Comparison of ENCODE assay signal across 24 mouse cellular contexts in the genomic region with DNA sequence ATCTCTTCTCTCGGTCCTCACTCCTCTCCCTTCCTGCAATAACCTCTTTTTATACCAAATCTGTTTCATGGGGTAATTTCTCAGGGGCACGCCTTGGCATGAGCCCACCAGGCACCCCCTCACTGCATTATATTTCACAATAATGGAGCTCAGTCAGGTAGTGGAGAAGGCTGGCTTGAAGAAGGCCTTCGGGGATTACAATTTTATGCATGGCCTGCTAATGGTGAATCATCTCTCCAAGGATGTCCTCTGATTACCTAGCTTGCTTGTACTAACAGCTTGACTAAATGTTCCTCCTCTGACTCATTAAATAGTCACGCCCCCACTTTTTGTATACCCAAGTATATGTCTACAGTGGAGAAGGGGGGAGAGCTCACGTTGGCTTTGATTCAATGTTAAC. TPM values are rescaled to one million over a fixed set of nuclear protein-coding genes. Genes with fewer than 3 reads are reported as not detected.
DNase-seq lines count a peak whose midpoint lies in the region; ATAC-seq and TF ChIP-seq lines count a peak whose summit lies in the region.
"Had no signal": no experiment of that assay in that cellular context is flagged by ENCODE, and none has a peak within 500 bp of the region (broad histone marks: within the 10 kb centered on the region; RNA-seq: fewer than 3 reads in every experiment).

No protein-coding gene starts in this region.

- peaks cover 5% of the 10 kb centered on the region; the same call in 1 of the 2 replicates for H3K4me1 ChIP-seq in midbrain, embryonic 10.5 days
- H3K4me1 ChIP-seq in midbrain, embryonic 15.5 days = no peaks in the 10 kb centered on the region
- no peaks in the 10 kb centered on the region for H3K4me1 ChIP-seq in forebrain, embryonic 15.5 days
- H3K4me1 ChIP-seq: forebrain, embryonic 13.5 days; hindbrain, embryonic 15.5 days; limb, embryonic 13.5 days; lung, embryonic 15.5 days had no signal

- 85% methylated on average over 5 of the region's 5 CpGs for WGBS in midbrain, embryonic 10.5 days
- 82% methylated on average over 5 of the region's 5 CpGs for WGBS in midbrain, embryonic 15.5 days
- 79% methylated on average over 5 of the region's 5 CpGs for WGBS in forebrain, embryonic 15.5 days

- no peaks in the 10 kb centered on the region for H3K9me3 ChIP-seq in midbrain, embryonic 10.5 days (replicated peaks)
- no peaks in the 10 kb centered on the region for H3K9me3 ChIP-seq in midbrain, embryonic 15.5 days
- H3K9me3 ChIP-seq in forebrain, embryonic 15.5 days = no peaks in the 10 kb centered on the region
- H3K9me3 ChIP-seq: forebrain, embryonic 13.5 days; heart, embryonic 12.5 days; hindbrain, embryonic 15.5 days; limb, embryonic 13.5 days; lung, embryonic 15.5 days had no signal

- H3K36me3 ChIP-seq in midbrain, embryonic 10.5 days = no peaks in the 10 kb centered on the region
- H3K36me3 ChIP-seq in midbrain, embryonic 15.5 days (replicated peaks) = no peaks in the 10 kb centered on the region
- H3K36me3 ChIP-seq in myocyte (ENCODE audit: control insufficient read depth, insufficient read depth) = no peaks in the 10 kb centered on the region
- no peaks in the 10 kb centered on the region for H3K36me3 ChIP-seq in forebrain, embryonic 15.5 days
- H3K36me3 ChIP-seq: heart, embryonic 12.5 days; hindbrain, embryonic 15.5 days; limb, embryonic 13.5 days; lung, embryonic 15.5 days had no signal

- no peak for TF ChIP-seq POLR2A in myocyte (IDR thresholded peaks at IDR 0.05; ENCODE audit: insufficient read length, low read depth)

- no peak overlapping the region for H3K9ac ChIP-seq in midbrain, embryonic 15.5 days
- no peak overlapping the region for H3K9ac ChIP-seq in forebrain, embryonic 15.5 days (replicated peaks)
- H3K9ac ChIP-seq: forebrain, embryonic 13.5 days; heart, embryonic 12.5 days; hindbrain, embryonic 15.5 days; limb, embryonic 13.5 days; lung, embryonic 15.5 days had no signal

- H3K27ac ChIP-seq in midbrain, embryonic 10.5 days (replicated peaks) = 0 out of 2 replicates have a peak overlapping the region, but pooled peaks have one; percentile 28
- no peak overlapping the region for H3K27ac ChIP-seq in midbrain, embryonic 15.5 days
- H3K27ac ChIP-seq in forebrain, embryonic 15.5 days (replicated peaks) = no peak overlapping the region
- H3K27ac ChIP-seq: forebrain, embryonic 13.5 days; heart, adult 2 months; hindbrain, embryonic 15.5 days; layer of hippocampus, adult 2 months; limb, embryonic 13.5 days; lung, embryonic 15.5 days had no signal

- H3ac ChIP-seq in myocyte (ENCODE audit: control insufficient read depth, insufficient read length) = no peak overlapping the region

- no peaks in the 10 kb centered on the region for H3K79me2 ChIP-seq in myocyte (ENCODE audit: control insufficient read depth, insufficient read depth)

- H3K4me2 ChIP-seq in midbrain, embryonic 15.5 days = no peak overlapping the region
- H3K4me2 ChIP-seq in myocyte (ENCODE audit: low read depth) = peak overlapping the region; percentile 25
- no peak overlapping the region for H3K4me2 ChIP-seq in forebrain, embryonic 15.5 days (replicated peaks)
- H3K4me2 ChIP-seq: forebrain, embryonic 13.5 days; heart, embryonic 12.5 days; hindbrain, embryonic 15.5 days; limb, embryonic 13.5 days; liver, embryonic 11.5 days; lung, embryonic 15.5 days; midbrain, embryonic 11.5 days had no signal

- no peaks in the 10 kb centered on the region for H3K27me3 ChIP-seq in midbrain, embryonic 10.5 days (ENCODE audit: low read depth, poor library complexity, severe bottlenecking)
- no peaks in the 10 kb centered on the region for H3K27me3 ChIP-seq in midbrain, embryonic 15.5 days (replicated peaks)
- H3K27me3 ChIP-seq in myocyte (ENCODE audit: control insufficient read depth, insufficient read depth, insufficient read length) = no peaks in the 10 kb centered on the region
- no peaks in the 10 kb centered on the region for H3K27me3 ChIP-seq in forebrain, embryonic 15.5 days
- H3K27me3 ChIP-seq: forebrain, embryonic 13.5 days; heart, embryonic 12.5 days; hindbrain, embryonic 15.5 days; limb, embryonic 13.5 days; lung, embryonic 15.5 days had no signal

- DNase-seq in adrenal gland, adult (ENCODE audit: inconsistent age in 2 of 2, low spot score in 1 of 2) = peak; percentile 46 to 80
- DNase-seq in adrenal gland, postnatal 25 days = no peak
- no peak for DNase-seq in midbrain, embryonic 10.5 days (ENCODE audit: low spot score)
- peak; percentile 54 for DNase-seq in Muller cell, postnatal 12 days (ENCODE audit: inconsistent ontology term)
- no peak for DNase-seq in kidney, adult 8-10 months
- DNase-seq: adrenal gland, adult 8-10 months; cerebellum, adult 11-12 months; cerebellum, adult 9-11 months; gastrocnemius, postnatal 25 days; heart, adult 2 months; kidney, adult 18-20 months; kidney, postnatal 36 days; thymus, postnatal 14 days had no signal

- no peak overlapping the region for H3K4me3 ChIP-seq in midbrain, embryonic 10.5 days
- no peak overlapping the region for H3K4me3 ChIP-seq in midbrain, embryonic 15.5 days
- H3K4me3 ChIP-seq in myocyte = no peak overlapping the region
- H3K4me3 ChIP-seq in forebrain, embryonic 15.5 days = no peak overlapping the region
- H3K4me3 ChIP-seq: forebrain, embryonic 13.5 days; heart, adult 2 months; heart, embryonic 12.5 days; hindbrain, embryonic 15.5 days; layer of hippocampus, adult 2 months; limb, embryonic 13.5 days; lung, embryonic 15.5 days had no signal

- no peak for ATAC-seq in midbrain, embryonic 15.5 days (replicated peaks)
- ATAC-seq in forebrain, embryonic 15.5 days (replicated peaks) = no peak
- ATAC-seq: forebrain, embryonic 13.5 days had no signal

TF ChIP-seq in myocyte, 11 proteins besides CTCF, POLR2A, EP300 and RAD21:
- TF ChIP-seq MYOD1 (IDR thresholded peaks at IDR 0.05; ENCODE audit: control insufficient read depth in 1 of 3, insufficient read length in 2 of 3, low read depth in 2 of 3) (no peak), CEBPB (IDR thresholded peaks at IDR 0.05; ENCODE audit: insufficient read depth, poor library complexity, severe bottlenecking) (peak; percentile 49; the same call in 1 of the 2 replicates)

RNA-seq across cellular contexts. Expression of gene Hs6st1, which starts 48.3 kb away (rescaled TPM):
- 140 and 171 TPM in 2 replicates for total RNA-seq in adrenal gland, postnatal 25 days (2021)
- polyA plus RNA-seq in midbrain, embryonic 10.5 days (2016; fragmentation: Nextera tagmentation; extraction: Ambion mirVana) = 4.9 and 5.4 TPM in 2 replicates
- 26.1 and 29.6 TPM in 2 replicates for polyA plus RNA-seq in midbrain, embryonic 15.5 days (2015; fragmentation: Nextera tagmentation; extraction: Ambion mirVana)
- 66.6 TPM for polyA plus RNA-seq in myocyte (2012; fragmentation: generic; extraction: Trizol)
- polyA plus RNA-seq in forebrain, embryonic 15.5 days (2015; fragmentation: Nextera tagmentation; extraction: Ambion mirVana) = 9.7 and 16.5 TPM in 2 replicates

Comparison
In these comparisons a context has a peak if more than half of its experiments do, and no peak if none do; other contexts are left out.
1. DNase-seq: peak in adrenal gland, adult (2 of 2) and Muller cell, postnatal 12 days (single experiment); none in adrenal gland, postnatal 25 days (single experiment), midbrain, embryonic 10.5 days (single experiment) and kidney, adult 8-10 months (0 of 2).